Comparison of ENCODE assay signal across 12 mouse cellular contexts in genomic region chr4:142052391-142053132, GRCm38 (mm10). TPM values are rescaled to one million over a fixed set of nuclear protein-coding genes. Genes with fewer than 3 reads are reported as not detected.
DNase-seq lines count a peak whose midpoint lies in the region; ATAC-seq and TF ChIP-seq lines count a peak whose summit lies in the region.
"Had no signal": no experiment of that assay in that cellular context is flagged by ENCODE, and none has a peak within 500 bp of the region (broad histone marks: within the 10 kb centered on the region; RNA-seq: fewer than 3 reads in every experiment).

No protein-coding gene starts in this region.

- H3K36me3 ChIP-seq in heart, embryonic 13.5 days = no peaks in the 10 kb centered on the region
- H3K36me3 ChIP-seq in intestine, embryonic 15.5 days = no peaks in the 10 kb centered on the region
- no peaks in the 10 kb centered on the region for H3K36me3 ChIP-seq in limb, embryonic 10.5 days
- no peaks in the 10 kb centered on the region for H3K36me3 ChIP-seq in small intestine, adult 2 months (ENCODE audit: control insufficient read depth, insufficient read depth, low read length)
- no peaks in the 10 kb centered on the region for H3K36me3 ChIP-seq in midbrain, embryonic 15.5 days (replicated peaks)
- H3K36me3 ChIP-seq: hindbrain, embryonic 12.5 days had no signal

- TF ChIP-seq POLR2A in small intestine, adult 2 months (IDR thresholded peaks at IDR 0.05; ENCODE audit: low read depth, low read length) = no peak

- H3K4me2 ChIP-seq in heart, embryonic 13.5 days = peak overlapping the region; percentile 40
- peak overlapping the region; percentile 38 for H3K4me2 ChIP-seq in intestine, embryonic 15.5 days (replicated peaks)
- H3K4me2 ChIP-seq in midbrain, embryonic 15.5 days = no peak overlapping the region
- H3K4me2 ChIP-seq: hindbrain, embryonic 12.5 days had no signal

- 31% methylated on average over 22 of the region's 22 CpGs for WGBS in heart, embryonic 13.5 days
- WGBS in intestine, embryonic 15.5 days = 36% methylated on average over 22 of the region's 22 CpGs
- WGBS in limb, embryonic 10.5 days = 45% methylated on average over 22 of the region's 22 CpGs
- WGBS in small intestine, adult 2 months = 25% methylated on average over 22 of the region's 22 CpGs
- 59% methylated on average over 22 of the region's 22 CpGs for WGBS in midbrain, embryonic 15.5 days

- DNase-seq in heart, adult 8-10 months (ENCODE audit: low spot score) = no peak
- DNase-seq in limb, embryonic 10.5 days (ENCODE audit: low spot score) = peak; percentile 65
- DNase-seq in layer of hippocampus, adult 11-12 months (ENCODE audit: low spot score) = no peak
- DNase-seq in frontal cortex, adult 2 months (ENCODE audit: extremely low spot score in 1 of 2, low spot score in 1 of 2) = no peak
- DNase-seq: cerebellum, postnatal 25 days had no signal

- no peak overlapping the region for H3K4me3 ChIP-seq in heart, embryonic 13.5 days
- no peak overlapping the region for H3K4me3 ChIP-seq in intestine, embryonic 15.5 days (replicated peaks)
- H3K4me3 ChIP-seq in limb, embryonic 10.5 days = peak overlapping the region; percentile 12; the same call in 1 of the 2 replicates
- H3K4me3 ChIP-seq in small intestine, adult 2 months (ENCODE audit: low read depth, low read length) = peak overlapping the region; percentile 23; the same call in 1 of the 2 replicates
- no peak overlapping the region for H3K4me3 ChIP-seq in midbrain, embryonic 15.5 days
- H3K4me3 ChIP-seq: hindbrain, embryonic 12.5 days had no signal

- peak overlapping the region; percentile 80 for H3K27ac ChIP-seq in heart, embryonic 13.5 days (replicated peaks)
- peak overlapping the region; percentile 66 for H3K27ac ChIP-seq in intestine, embryonic 15.5 days
- peak overlapping the region; percentile 6 for H3K27ac ChIP-seq in limb, embryonic 10.5 days
- H3K27ac ChIP-seq in small intestine, adult 2 months (ENCODE audit: insufficient read depth, low read depth, low read length) = peak overlapping the region; percentile 95
- no peak overlapping the region for H3K27ac ChIP-seq in midbrain, embryonic 15.5 days
- H3K27ac ChIP-seq: hindbrain, embryonic 12.5 days had no signal

- ATAC-seq in heart, embryonic 13.5 days (ENCODE audit: extremely low read depth, insufficient number of reproducible peaks, low FRiP score, low TSS enrichment) = no peak
- ATAC-seq in intestine, embryonic 15.5 days = peak; percentile 83
- no peak for ATAC-seq in midbrain, embryonic 15.5 days (replicated peaks)
- ATAC-seq: forebrain, embryonic 16.5 days had no signal

- no peak for TF ChIP-seq CTCF in small intestine, adult 2 months (IDR thresholded peaks at IDR 0.05; ENCODE audit: extremely low read depth, insufficient read length, insufficient replicate concordance, low read depth, low read length)

- H3K9me3 ChIP-seq in heart, embryonic 13.5 days = no peaks in the 10 kb centered on the region
- no peaks in the 10 kb centered on the region for H3K9me3 ChIP-seq in intestine, embryonic 15.5 days
- no peaks in the 10 kb centered on the region for H3K9me3 ChIP-seq in limb, embryonic 10.5 days (replicated peaks)
- H3K9me3 ChIP-seq in midbrain, embryonic 15.5 days = no peaks in the 10 kb centered on the region
- H3K9me3 ChIP-seq: hindbrain, embryonic 12.5 days had no signal

- H3K27me3 ChIP-seq in heart, embryonic 13.5 days (replicated peaks) = no peaks in the 10 kb centered on the region
- H3K27me3 ChIP-seq in intestine, embryonic 15.5 days (replicated peaks) = no peaks in the 10 kb centered on the region
- no peaks in the 10 kb centered on the region for H3K27me3 ChIP-seq in limb, embryonic 10.5 days (ENCODE audit: low read depth, poor library complexity, severe bottlenecking)
- no peaks in the 10 kb centered on the region for H3K27me3 ChIP-seq in small intestine, adult 2 months (ENCODE audit: control insufficient read depth, insufficient read depth, low read length)
- H3K27me3 ChIP-seq in midbrain, embryonic 15.5 days (replicated peaks) = no peaks in the 10 kb centered on the region
- H3K27me3 ChIP-seq: CH12.LX; hindbrain, embryonic 12.5 days had no signal

- H3K4me1 ChIP-seq in heart, embryonic 13.5 days = peaks cover 60% of the 10 kb centered on the region
- peaks cover 34% of the 10 kb centered on the region for H3K4me1 ChIP-seq in intestine, embryonic 15.5 days (replicated peaks)
- H3K4me1 ChIP-seq in limb, embryonic 10.5 days = peaks cover 43% of the 10 kb centered on the region
- H3K4me1 ChIP-seq in small intestine, adult 2 months (ENCODE audit: control insufficient read depth, insufficient read depth, insufficient read length, low read length) = peaks cover 54% of the 10 kb centered on the region
- 0 out of 2 replicates have a peak, but pooled peaks cover 2% of the 10 kb centered on the region for H3K4me1 ChIP-seq in midbrain, embryonic 15.5 days

- 0 out of 2 replicates have a peak overlapping the region, but pooled peaks have one; percentile 17 for H3K9ac ChIP-seq in heart, embryonic 13.5 days
- H3K9ac ChIP-seq in intestine, embryonic 15.5 days = no peak overlapping the region
- H3K9ac ChIP-seq in midbrain, embryonic 15.5 days = no peak overlapping the region
- H3K9ac ChIP-seq: hindbrain, embryonic 12.5 days had no signal

RNA-seq across cellular contexts. Expression of gene Tmem51, which starts 31.5 kb away (rescaled TPM):
- 25.3 and 30.3 TPM in 2 replicates for polyA plus RNA-seq in heart, embryonic 13.5 days (2015; fragmentation: Nextera tagmentation; extraction: Ambion mirVana)
- total RNA-seq in heart, adult 8-10 months (2022) = 1 to 10 TPM; 4.4 to 5.4 (median 4.7) TPM
- polyA plus RNA-seq in intestine, embryonic 15.5 days (2015; fragmentation: Nextera tagmentation; extraction: Ambion mirVana) = 103 and 109 TPM in 2 replicates
- polyA plus RNA-seq in limb, embryonic 10.5 days (2016; fragmentation: Nextera tagmentation; extraction: Ambion mirVana) = 7.0 and 10.8 TPM in 2 replicates
- 21.0 and 30.5 TPM in 2 replicates for polyA plus RNA-seq in small intestine, adult 2 months (2012; rRNA removed)
- polyA plus RNA-seq in midbrain, embryonic 15.5 days (2015; fragmentation: Nextera tagmentation; extraction: Ambion mirVana) = 8.1 and 8.5 TPM in 2 replicates
- 6.7 and 9.5 TPM in 2 replicates for polyA plus RNA-seq in frontal cortex, adult 2 months (2012; rRNA removed)

RNA-seq across cellular contexts. Expression of gene Fhad1, which starts 37.7 kb away (rescaled TPM):
- polyA plus RNA-seq in heart, embryonic 13.5 days (2015; fragmentation: Nextera tagmentation; extraction: Ambion mirVana) = 2.7 and 3.6 TPM in 2 replicates
- under 1 TPM; 0.26 to 0.41 (median 0.35) TPM for total RNA-seq in heart, adult 8-10 months (2022)
- 1.4 and 2.3 TPM in 2 replicates for polyA plus RNA-seq in intestine, embryonic 15.5 days (2015; fragmentation: Nextera tagmentation; extraction: Ambion mirVana)
- polyA plus RNA-seq in limb, embryonic 10.5 days (2016; fragmentation: Nextera tagmentation; extraction: Ambion mirVana) = 0.19 and 0.24 TPM in 2 replicates
- 0.03 and 0.05 TPM in 2 replicates for polyA plus RNA-seq in small intestine, adult 2 months (2012; rRNA removed)
- 3.7 and 4.2 TPM in 2 replicates for polyA plus RNA-seq in midbrain, embryonic 15.5 days (2015; fragmentation: Nextera tagmentation; extraction: Ambion mirVana)
- 9.5 and 9.8 TPM in 2 replicates for polyA plus RNA-seq in frontal cortex, adult 2 months (2012; rRNA removed)

Comparison
In these comparisons a context has a peak if more than half of its experiments do, and no peak if none do; other contexts are left out.
1. H3K4me3 ChIP-seq: peak in limb, embryonic 10.5 days (single experiment) and small intestine, adult 2 months (single experiment); none in heart, embryonic 13.5 days (single experiment), intestine, embryonic 15.5 days (single experiment) and midbrain, embryonic 15.5 days (single experiment).